20 mouse cellular contexts compared by ENCODE assay signal in genomic region chr8:86828925-86829324, GRCm38 (mm10). TPM values are rescaled to one million over a fixed set of nuclear protein-coding genes. Genes with fewer than 3 reads are reported as not detected.
A peak's percentile ranks its signal among the peaks of the same experiment; 100 is the strongest.
DNase-seq lines count a peak whose midpoint lies in the region; ATAC-seq and TF ChIP-seq lines count a peak whose summit lies in the region.
"Had no signal": no experiment of that assay in that cellular context is flagged by ENCODE, and none has a peak within 500 bp of the region (broad histone marks: within the 10 kb centered on the region; RNA-seq: fewer than 3 reads in every experiment).

No protein-coding gene starts in this region.

- H3K36me3 ChIP-seq in midbrain, embryonic 11.5 days (ENCODE audit: control insufficient read depth, insufficient read depth, low read length): no peaks in the 10 kb centered on the region
- H3K36me3 ChIP-seq in midbrain, embryonic 15.5 days (replicated peaks): no peaks in the 10 kb centered on the region
- H3K36me3 ChIP-seq: embryonic facial prominence, embryonic 15.5 days; hindbrain, embryonic 15.5 days; midbrain, embryonic 10.5 days; stomach, embryonic 15.5 days had no signal

- 55% methylated on average over 2 of the region's 2 CpGs for WGBS in midbrain, embryonic 11.5 days
- WGBS in midbrain, embryonic 15.5 days: 71% methylated on average over 2 of the region's 2 CpGs

- no peak overlapping the region for H3K4me2 ChIP-seq in midbrain, embryonic 11.5 days
- H3K4me2 ChIP-seq in midbrain, embryonic 15.5 days: no peak overlapping the region
- H3K4me2 ChIP-seq: embryonic facial prominence, embryonic 15.5 days; hindbrain, embryonic 15.5 days; stomach, embryonic 15.5 days had no signal

- TF ChIP-seq CTCF in layer of hippocampus, adult 2 months (conservative IDR thresholded peaks at IDR 0.05): peak; percentile 46

- 0 out of 2 replicates have a peak, but pooled peaks cover 4% of the 10 kb centered on the region for H3K4me1 ChIP-seq in midbrain, embryonic 11.5 days (ENCODE audit: control insufficient read depth, insufficient read depth, low read length)
- H3K4me1 ChIP-seq in midbrain, embryonic 15.5 days: 0 out of 2 replicates have a peak, but pooled peaks cover 3% of the 10 kb centered on the region
- H3K4me1 ChIP-seq: hindbrain, embryonic 15.5 days; stomach, embryonic 15.5 days had no signal

- H3K4me3 ChIP-seq in layer of hippocampus, adult 2 months: no peak overlapping the region
- H3K4me3 ChIP-seq in midbrain, embryonic 11.5 days (ENCODE audit: low read depth, low read length): no peak overlapping the region
- no peak overlapping the region for H3K4me3 ChIP-seq in midbrain, embryonic 15.5 days
- H3K4me3 ChIP-seq: embryonic facial prominence, embryonic 15.5 days; hindbrain, embryonic 15.5 days; midbrain, embryonic 10.5 days; stomach, embryonic 15.5 days had no signal

- no peaks in the 10 kb centered on the region for H3K9me3 ChIP-seq in midbrain, embryonic 11.5 days (ENCODE audit: control insufficient read depth, low read length)
- no peaks in the 10 kb centered on the region for H3K9me3 ChIP-seq in midbrain, embryonic 15.5 days
- H3K9me3 ChIP-seq: embryonic facial prominence, embryonic 15.5 days; hindbrain, embryonic 15.5 days; midbrain, embryonic 10.5 days; stomach, embryonic 15.5 days had no signal

- H3K27me3 ChIP-seq in midbrain, embryonic 11.5 days (ENCODE audit: control insufficient read depth, insufficient read depth, low read length): no peaks in the 10 kb centered on the region
- no peaks in the 10 kb centered on the region for H3K27me3 ChIP-seq in midbrain, embryonic 15.5 days (replicated peaks)
- H3K27me3 ChIP-seq: embryonic facial prominence, embryonic 15.5 days; hindbrain, embryonic 15.5 days; stomach, embryonic 15.5 days had no signal

- H3K27ac ChIP-seq in layer of hippocampus, adult 2 months: no peak overlapping the region
- no peak overlapping the region for H3K27ac ChIP-seq in midbrain, embryonic 11.5 days (ENCODE audit: low read depth, low read length)
- H3K27ac ChIP-seq in midbrain, embryonic 15.5 days: no peak overlapping the region
- H3K27ac ChIP-seq: embryonic facial prominence, embryonic 15.5 days; hindbrain, embryonic 15.5 days; midbrain, embryonic 10.5 days; stomach, embryonic 15.5 days had no signal

- DNase-seq in layer of hippocampus, adult 2 months (ENCODE audit: low spot score in 2 of 2): no peak
- no peak for DNase-seq in layer of hippocampus, postnatal 25 days (ENCODE audit: extremely low spot score in 1 of 2, low spot score in 1 of 2)
- peak; percentile 79 for DNase-seq in midbrain, embryonic 11.5 days (ENCODE audit: low spot score, missing footprints)
- no peak for DNase-seq in thymus, postnatal 10 days (ENCODE audit: low spot score in 2 of 2)
- DNase-seq in cerebellum, adult 11 months: no peak
- DNase-seq: adrenal gland, postnatal 14 days; cerebellum, adult 18-20 months; cerebellum, postnatal 25 days; forebrain, postnatal 0 days; heart, postnatal 4 days; kidney, adult 18-20 months; kidney, postnatal 14 days; lung, postnatal 4 days; thymus, postnatal 14 days had no signal

- ATAC-seq in midbrain, embryonic 11.5 days (ENCODE audit: low FRiP score): no peak
- no peak for ATAC-seq in midbrain, embryonic 15.5 days (replicated peaks)
- 0 out of 2 replicates have a peak, but pooled peaks have one; percentile 54 for ATAC-seq in common myeloid progenitor, adult 5-6 weeks (replicated peaks; ENCODE audit: low read depth, poor library complexity, severe bottlenecking)
- ATAC-seq: forebrain, postnatal 0 days had no signal

- no peak overlapping the region for H3K9ac ChIP-seq in midbrain, embryonic 11.5 days (ENCODE audit: low read length)
- no peak overlapping the region for H3K9ac ChIP-seq in midbrain, embryonic 15.5 days
- H3K9ac ChIP-seq: embryonic facial prominence, embryonic 15.5 days; forebrain, postnatal 0 days; hindbrain, embryonic 15.5 days; stomach, embryonic 15.5 days had no signal

RNA-seq across cellular contexts. Expression of gene N4bp1, which starts 56.1 kb away (rescaled TPM):
- total RNA-seq in layer of hippocampus, adult 2 months (2021): 10 to 100 TPM; 39.8 to 42.2 TPM
- 10 to 100 TPM; 32.5 to 34.8 TPM for total RNA-seq in layer of hippocampus, postnatal 25 days (2021)
- 10.2 and 10.8 TPM in 2 replicates for polyA plus RNA-seq in midbrain, embryonic 11.5 days (2014; fragmentation: Nextera tagmentation; extraction: Ambion mirVana)
- 11.4 and 11.8 TPM in 2 replicates for polyA plus RNA-seq in midbrain, embryonic 15.5 days (2015; fragmentation: Nextera tagmentation; extraction: Ambion mirVana)
- total RNA-seq in common myeloid progenitor, adult 5-6 weeks (2017): 15.8 and 16.1 TPM in 2 replicates
